Mouse (Mus musculus) cortical plate, adult 2 months (tissue): ENCODE data around the gene Noto.

Source experiments
- CTCF ChIP-seq: fragments of 200-500 bp; IDR thresholded peaks from 2 replicates; pipeline ENCODE4 v1.5.1; 2011; ENCODE audit warnings: mild to moderate bottlenecking, control low read depth, low read length; ENCODE audit not compliant: insufficient read depth; ENCODE audit errors: extremely low read depth
- POLR2A ChIP-seq: fragments of 200-500 bp; IDR thresholded peaks from 2 replicates; pipeline ENCODE4 v1.6.1; 2011; ENCODE audit warnings: mild to moderate bottlenecking, low read length, control low read depth; ENCODE audit not compliant: insufficient read depth; ENCODE audit errors: extremely low read depth

- TF ChIP-seq CTCF: no peak
- TF ChIP-seq POLR2A: no peak
Observed at GRCm38 (mm10) chr6:85415829-85416228, 7.9 kb upstream of the Noto start.
